Mouse (Mus musculus): ENCODE measurements around the gene Defa2. TPM values are rescaled to one million over a fixed set of nuclear protein-coding genes. Genes with fewer than 3 reads are reported as not detected.

Defa2 gene
- polyA plus RNA-seq (2012) = not detected in 2 replicates

DNA sequence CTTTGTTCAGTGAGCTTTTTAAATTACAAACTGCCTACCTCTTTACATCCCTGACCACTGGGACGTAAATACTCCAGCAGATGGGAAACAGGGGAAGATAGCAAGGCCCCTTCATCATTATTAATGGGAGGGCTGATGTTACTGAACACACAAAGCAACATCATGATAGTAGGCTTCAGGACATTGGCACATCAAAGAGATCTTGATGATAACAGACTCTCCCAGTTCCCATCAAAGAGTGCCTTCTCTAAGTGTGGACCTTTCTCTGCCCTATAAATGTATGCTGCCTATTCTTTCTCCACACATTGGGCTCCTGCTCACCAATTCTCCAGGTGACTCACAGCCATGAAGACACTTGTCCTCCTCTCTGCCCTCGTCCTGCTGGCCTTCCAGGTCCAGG lies at the start of gene Defa2:
Gene Defa2 (plus strand): TSS at position 301 of the 400 bp plus-strand sequence.

DNA sequence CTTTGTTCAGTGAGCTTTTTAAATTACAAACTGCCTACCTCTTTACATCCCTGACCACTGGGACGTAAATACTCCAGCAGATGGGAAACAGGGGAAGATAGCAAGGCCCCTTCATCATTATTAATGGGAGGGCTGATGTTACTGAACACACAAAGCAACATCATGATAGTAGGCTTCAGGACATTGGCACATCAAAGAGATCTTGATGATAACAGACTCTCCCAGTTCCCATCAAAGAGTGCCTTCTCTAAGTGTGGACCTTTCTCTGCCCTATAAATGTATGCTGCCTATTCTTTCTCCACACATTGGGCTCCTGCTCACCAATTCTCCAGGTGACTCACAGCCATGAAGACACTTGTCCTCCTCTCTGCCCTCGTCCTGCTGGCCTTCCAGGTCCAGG lies 13.2 kb downstream of the Defa2 start, which contains the start of gene Defa33:
Gene Defa33 (plus strand): TSS at position 301 of the 400 bp plus-strand sequence.

DNA sequence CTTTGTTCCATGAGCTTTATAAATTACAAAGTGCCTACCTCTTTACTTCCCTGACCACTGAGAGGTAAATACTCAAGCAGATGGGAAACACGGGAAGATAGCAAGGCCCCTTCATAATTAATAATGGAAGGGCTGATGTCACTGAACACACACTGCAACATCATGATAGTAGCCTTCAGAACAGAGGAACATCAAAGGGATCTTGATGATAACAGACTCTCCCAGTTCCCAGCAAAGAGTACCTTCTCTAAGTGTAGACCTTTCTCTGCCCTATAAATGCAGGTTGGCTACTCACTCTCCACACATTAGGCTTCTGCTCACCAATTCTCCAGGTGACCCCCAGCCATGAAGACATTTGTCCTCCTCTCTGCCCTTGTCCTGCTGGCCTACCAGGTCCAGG lies 48.8 kb downstream of the Defa2 start, which contains the start of gene Defa36:
Gene Defa36 (plus strand): TSS at position 301 of the 400 bp plus-strand sequence.

Other genes with a start within 250 kb of the Defa2 start
- gene Defa30, start 243.9 kb upstream of the Defa2 start, polyA plus RNA-seq (2012) = not detected in 2 replicates
- not detected in 2 replicates for gene Defa22, start 216.2 kb upstream of the Defa2 start, polyA plus RNA-seq (2012)
- not detected in 2 replicates for gene Defa31, start 186.9 kb upstream of the Defa2 start, polyA plus RNA-seq (2012)
- gene Gm15293, start 177.0 kb upstream of the Defa2 start, polyA plus RNA-seq (2012) = not detected in 2 replicates
- not detected in 2 replicates for gene Gm15292, start 128.8 kb upstream of the Defa2 start, polyA plus RNA-seq (2012)
- gene Defa27, start 63.0 kb upstream of the Defa2 start, polyA plus RNA-seq (2012) = not detected in 2 replicates
- gene Defa29, start 51.5 kb upstream of the Defa2 start, polyA plus RNA-seq (2012) = not detected in 2 replicates
- not detected in 2 replicates for gene Defa33, start 13.3 kb downstream of the Defa2 start, polyA plus RNA-seq (2012)
- not detected in 2 replicates for gene Defa36, start 48.9 kb downstream of the Defa2 start, polyA plus RNA-seq (2012)
- not detected in 2 replicates for gene Gm7849, start 78.0 kb downstream of the Defa2 start, polyA plus RNA-seq (2012)
- not detected in 2 replicates for gene Defa20, start 130.7 kb downstream of the Defa2 start, polyA plus RNA-seq (2012)
- gene Defa32, start 150.5 kb downstream of the Defa2 start, polyA plus RNA-seq (2012) = not detected in 2 replicates
- not detected in 2 replicates for gene Defa37, start 186.9 kb downstream of the Defa2 start, polyA plus RNA-seq (2012)
- gene Defa28, start 204.5 kb downstream of the Defa2 start, polyA plus RNA-seq (2012) = not detected in 2 replicates
- not detected in 2 replicates for gene Gm7861, start 216.0 kb downstream of the Defa2 start, polyA plus RNA-seq (2012)
- gene Defa26, start 239.7 kb downstream of the Defa2 start, polyA plus RNA-seq (2012) = not detected in 2 replicates